Mouse (Mus musculus): Measurements from ENCODE around the gene Ackr2.

The Ackr2 gene

DNA sequence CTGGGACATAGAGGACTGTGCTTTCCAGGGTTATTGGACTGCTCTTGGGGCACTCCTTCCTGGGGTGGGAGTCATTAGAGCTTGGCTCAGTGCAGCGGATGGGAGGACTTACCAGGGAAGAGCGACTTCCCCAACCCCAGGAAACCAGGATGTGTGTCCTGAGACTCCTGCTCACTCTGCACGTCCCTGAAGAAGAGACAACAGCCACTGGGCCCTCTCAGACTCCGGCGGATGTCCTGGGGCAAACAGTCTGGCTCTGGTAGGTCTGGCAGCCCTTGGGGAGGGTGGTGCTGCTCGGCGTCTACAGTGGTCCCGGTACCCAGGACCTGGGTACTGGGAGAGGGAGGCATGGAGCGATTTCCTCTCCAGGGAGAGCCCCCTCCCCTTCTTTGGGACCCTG, at the start of gene Ackr2:
Gene Ackr2, plus strand, starts transcription at position 111 of the 400 bp plus-strand sequence.
- DNase-seq, result peak in 1 of 2 experiments; percentile 2

DNA sequence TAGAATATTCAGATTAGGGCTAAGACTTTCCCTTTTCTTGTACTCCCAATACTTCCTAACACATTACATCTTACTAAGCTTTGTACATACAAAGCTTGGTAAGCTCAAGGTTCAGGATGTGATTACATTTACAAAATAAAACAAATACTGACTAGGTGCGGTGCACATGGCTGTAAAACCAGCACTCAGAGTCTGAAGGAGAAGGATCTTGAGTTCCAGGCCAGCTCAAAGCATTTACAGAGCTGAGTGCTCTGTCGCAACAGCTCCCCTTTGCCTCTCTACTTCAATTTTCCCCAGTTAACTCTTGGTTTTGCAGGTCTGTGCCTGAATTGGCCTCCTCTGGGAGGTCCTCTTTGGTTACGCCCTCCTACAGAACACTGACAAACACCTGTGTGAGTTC, 43.9 kb upstream of the Ackr2 start:
- no peak for DNase-seq

DNA sequence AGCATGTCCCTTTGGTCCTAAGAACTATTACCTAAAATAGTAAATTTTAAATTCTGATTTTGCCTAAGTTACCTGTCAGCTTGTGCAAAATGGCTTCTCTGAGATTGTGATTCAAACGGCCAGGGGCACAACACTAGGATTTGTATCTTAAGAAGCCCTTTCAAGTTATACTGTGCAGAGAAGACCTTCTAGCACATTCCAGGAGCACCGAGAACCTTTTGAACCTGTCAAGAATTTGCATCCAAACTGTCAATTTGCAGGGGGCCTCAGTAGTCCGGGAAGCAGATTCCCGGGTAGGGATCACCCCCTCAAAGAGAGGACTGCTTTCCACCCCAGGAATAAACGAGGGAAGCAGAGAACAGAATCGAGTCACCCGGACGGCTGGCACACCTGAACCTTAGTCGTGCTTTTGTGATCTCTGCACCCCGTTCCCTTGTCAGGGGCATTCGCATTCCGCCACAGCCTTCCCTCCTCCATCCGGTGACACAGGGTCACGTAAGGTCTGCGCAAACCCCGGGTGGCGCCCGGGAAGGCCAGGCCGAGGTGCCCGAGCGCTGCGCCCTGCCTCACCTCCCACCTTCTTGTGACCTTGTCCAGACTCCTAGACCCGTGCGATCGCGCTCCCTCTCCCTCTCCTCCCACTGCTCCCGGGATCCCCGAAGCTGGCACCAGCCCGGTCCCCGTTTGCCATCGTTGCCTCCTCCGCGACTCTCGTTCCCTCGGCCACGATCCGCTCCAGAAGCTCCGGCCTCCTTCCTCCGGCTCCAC, 41.3 kb upstream of the Ackr2 start:
- DNase-seq, result no peak

DNA sequence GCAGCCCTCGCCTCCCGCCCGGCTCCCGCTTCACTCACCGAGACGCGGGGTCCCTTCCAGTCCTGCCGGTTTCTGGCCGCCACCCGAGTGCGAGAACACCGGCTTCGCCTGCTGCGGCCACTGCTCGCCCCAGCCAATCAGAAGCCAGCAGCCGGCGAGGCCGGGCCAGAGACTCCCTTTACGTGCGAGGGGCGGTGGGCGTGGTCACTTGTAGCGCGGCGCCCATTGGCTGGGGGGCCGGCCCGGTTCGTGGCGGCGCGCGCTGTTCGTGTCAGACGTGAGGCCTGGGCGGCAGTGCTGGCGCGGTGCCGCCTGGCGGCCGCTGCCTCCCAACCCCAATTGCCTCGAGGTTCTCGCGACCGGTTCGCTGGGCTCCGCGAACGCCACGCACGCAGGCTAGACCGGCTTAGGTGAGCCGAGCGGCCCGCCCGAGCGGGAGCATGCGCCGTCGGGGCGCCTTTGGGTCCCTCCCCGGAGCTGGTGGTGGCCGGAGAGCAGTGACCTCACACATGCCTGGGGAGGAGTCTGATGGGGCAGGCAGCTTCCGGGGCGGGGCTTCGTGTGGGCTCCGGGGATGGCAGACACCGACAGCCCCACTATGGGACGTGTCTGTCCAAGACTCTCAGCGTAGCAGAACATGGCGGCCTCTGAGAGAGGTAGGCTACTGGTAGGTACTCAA, 40.5 kb upstream of the Ackr2 start:
- DNase-seq, result peak; percentile 98 to 99

DNA sequence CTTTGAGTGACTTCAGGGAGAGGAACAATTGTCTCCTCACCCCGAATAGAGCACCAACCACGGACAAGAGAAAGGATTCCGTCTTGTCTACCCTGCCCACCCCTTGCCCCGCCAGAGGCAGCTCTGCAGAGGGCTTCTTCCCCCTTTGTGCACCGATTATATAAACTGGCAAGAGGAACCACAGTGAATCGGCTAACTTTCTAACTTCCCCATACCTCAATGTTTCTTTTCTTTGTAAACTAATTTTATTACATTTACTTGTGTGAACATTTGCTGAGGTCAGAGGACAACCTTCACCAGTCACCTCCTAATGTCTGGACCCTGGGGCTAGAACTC, 40.0 kb upstream of the Ackr2 start, which contains the start of gene Higd1a:
Gene Higd1a, minus strand, starts transcription at position 210 of the 336 bp plus-strand sequence.
- no peak for DNase-seq

DNA sequence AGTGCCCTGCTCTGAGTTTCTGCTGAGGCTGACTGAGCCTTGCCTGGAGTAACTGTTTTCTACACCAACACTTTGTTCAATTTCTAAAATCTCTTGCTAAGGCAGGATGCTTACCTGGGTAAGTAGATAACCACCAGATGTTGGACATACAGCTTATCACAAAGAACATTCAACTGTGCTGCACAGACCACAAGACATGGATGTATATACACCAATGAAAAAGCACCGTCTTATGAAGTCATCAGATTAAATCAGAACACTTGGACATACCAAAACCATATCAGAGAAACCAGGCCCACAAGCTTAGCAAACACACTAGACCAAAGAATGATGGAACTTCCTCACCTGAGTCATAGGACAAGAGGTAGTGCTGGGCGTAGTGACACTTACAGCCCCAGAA, 38.8 kb upstream of the Ackr2 start:
- DNase-seq, result no peak

DNA sequence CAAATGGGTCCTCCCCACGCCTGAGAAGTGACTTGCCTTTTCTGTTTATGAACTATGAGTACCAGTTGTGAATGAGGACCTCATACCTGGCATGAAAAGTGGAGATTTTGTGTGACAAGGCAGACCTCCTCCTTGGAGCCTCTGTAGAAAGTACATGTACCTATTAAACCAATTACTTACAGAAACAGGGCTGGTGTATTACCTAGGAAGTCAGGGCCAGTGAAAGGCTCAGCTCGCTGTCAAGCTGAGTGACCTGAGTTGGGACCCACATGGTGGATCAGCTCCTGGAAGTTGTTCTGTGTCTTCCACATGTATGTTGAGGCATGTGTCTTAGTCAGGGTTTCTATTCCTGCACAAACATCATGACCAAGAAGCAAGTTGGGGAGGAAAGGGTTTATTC, 37.2 kb upstream of the Ackr2 start:
- no peak for DNase-seq

DNA sequence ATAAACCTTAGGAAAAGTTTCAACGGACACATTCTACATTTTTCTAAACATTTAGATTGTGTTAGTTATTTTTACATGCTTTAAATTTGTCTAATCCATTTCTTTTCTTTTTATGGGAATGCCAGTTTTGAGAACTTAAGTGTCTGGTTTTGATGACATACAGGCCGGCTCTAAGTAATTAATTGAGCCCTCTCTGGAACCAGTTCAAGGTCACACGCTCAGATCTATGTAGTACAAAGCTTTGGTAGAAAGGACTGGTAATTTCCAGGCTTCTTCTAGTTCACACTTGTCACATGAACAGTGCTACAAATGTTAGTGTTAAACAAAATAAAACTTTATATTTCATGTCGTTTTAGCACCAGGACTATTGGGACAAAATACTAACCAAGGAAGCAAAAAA, 33.3 kb upstream of the Ackr2 start:
- DNase-seq, result no peak

DNA sequence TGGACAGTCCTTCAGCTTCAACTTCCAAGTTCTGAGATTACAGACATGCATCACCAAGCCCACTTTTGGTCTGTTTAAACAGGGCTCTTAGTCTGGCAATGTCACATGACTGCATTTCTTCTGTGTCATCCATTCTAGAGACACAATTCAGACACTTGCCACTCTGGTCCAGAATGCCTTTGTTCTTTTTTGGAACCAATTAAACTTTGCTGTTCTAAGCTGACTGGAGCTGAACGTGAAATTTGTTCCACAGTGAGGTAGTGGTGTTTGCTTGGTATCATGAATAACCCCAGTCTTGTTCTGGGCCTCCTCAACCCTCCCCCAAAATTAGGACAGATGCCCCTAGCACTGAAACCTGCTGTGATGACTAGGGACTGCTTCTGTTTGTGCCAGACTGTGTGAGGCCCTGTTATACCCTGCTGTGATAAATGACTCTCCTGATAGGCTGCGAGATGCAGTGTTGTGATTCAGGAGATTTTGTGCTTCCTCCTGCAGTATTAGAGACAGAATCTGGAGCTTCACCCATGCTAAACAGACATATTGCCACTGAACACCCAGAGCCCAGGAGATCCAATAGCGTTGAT, 32.6 kb upstream of the Ackr2 start:
- DNase-seq, result no peak

DNA sequence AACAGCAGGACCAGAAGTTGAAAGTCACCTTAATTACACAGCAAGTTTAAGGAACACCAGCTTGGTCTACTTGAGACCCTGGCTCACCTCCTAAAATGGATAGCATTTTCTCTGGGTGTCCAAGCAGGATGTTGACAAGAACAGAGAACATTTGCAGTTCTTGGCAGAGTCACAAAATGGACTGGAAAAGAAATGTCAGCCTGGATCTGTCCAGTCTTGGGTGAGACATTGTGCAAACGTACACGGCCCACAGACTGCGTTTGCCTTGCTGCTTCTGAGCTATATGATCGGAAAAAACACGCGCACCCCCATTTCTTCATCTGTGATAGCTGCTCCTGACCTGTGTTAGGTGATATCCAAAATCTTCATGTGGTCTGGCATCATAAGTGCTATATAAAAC, 30.5 kb upstream of the Ackr2 start:
- no peak for DNase-seq

DNA sequence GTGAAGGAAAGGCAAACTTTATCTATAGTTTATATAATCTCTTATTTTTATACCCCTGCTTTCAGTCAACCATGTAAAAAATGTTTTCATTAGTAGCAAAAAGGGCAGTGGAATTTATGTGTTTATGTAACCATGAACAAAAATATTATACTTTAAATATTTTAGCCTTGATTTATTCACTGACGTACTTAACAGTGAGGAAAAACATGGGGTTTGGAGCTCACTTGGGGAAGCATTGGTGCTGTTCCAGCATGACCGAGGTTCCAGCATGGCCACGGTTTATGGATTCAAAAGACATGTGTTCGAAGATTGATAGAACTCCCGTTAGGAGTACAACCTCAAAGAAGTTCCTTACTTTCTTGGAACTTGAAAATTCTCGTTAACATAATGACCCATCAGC, 29.9 kb upstream of the Ackr2 start:
- DNase-seq, result no peak

DNA sequence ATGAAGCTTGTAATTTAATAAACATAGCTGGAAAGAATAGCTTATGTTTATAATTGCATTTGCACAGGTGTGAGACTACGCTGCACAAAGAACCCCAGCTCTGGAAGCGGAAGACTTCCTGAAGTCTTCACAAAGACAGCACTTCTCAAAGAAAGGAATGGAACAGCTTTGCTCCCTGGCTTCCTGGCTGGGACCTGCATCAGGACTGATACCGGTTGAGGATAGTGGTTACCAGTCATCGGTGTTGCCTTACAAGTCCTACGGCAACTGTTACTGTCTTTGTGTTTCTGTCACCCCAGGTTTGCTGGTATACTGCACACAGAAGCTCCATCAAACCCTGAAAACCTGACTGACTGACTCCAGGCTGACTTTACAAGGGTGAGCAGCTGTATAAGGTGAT, 28.7 kb upstream of the Ackr2 start:
- no peak for DNase-seq

DNA sequence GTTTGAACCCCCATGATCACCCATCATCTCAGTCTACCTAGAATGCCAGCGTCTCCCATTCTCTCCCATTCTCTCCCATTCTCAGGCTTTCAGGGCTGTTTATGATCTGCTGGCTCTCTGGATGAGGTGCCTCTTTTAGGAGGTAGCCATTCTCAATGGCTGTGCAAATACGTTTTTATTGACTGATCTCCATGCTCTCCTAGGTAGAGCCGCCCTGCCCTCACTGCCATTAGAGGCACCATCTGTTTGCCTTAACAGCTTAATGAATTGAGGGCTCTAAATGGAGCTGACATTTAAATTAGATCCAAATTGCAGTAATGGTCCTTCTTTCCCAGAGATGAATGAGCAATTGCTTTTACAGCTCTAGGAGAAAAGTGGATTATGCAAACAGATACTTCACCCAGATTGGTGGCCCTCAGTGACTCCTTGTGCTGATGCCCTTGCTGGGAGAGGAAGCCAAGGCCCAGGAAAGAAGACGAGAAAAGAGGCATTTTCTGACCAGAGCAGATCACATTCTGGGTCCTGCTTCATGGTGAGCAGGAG, 28.1 kb upstream of the Ackr2 start:
- no peak for DNase-seq

DNA sequence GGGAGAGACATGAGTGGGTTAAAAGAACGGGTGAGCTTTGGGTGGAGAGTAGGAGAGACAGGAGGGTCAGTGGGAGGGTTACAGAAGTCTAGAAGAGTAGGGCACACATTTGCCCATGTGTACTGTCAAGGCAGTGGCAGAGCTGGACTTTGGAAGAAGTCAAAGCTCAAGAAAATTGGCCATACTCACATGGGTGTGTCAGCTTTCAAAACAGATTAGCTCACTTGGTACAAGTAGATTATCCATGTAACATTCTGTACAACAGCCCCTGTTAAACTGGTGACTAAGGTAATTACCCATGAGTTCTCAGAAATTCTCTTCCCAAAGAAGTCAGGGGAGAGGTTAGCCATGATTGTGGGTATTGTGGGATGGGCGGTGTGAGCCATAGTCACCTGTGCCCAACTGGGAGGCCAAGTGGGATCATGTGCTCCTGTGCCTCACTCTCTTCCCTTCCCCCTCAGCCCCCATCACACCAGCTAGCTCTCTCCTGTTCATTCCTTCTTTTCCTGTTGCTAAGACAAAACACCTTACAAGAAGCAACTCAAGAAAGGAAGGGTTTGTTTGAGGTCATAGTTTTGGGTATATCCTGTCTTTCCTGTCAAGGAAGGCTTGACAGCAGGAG, 26.0 kb upstream of the Ackr2 start:
- DNase-seq, result no peak

DNA sequence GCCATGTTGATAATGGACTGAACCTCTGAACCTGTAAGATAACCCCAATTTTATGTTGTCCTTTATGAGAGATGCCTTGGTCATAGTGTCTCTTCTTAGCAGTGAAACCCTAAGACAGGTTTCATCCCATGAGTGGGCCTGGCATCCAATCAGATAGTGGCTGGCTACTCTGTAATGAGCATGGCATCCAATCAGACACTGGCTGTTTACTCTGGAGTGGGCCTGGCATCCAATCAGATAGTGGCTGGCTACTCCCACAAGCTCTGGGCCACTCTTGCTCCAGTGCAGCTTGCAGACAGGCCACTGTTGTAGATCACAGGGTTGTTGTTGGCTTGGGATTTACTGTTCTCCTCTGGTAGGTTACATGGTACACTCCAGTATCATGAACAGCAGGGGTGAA, 24.6 kb upstream of the Ackr2 start:
- DNase-seq, result no peak

DNA sequence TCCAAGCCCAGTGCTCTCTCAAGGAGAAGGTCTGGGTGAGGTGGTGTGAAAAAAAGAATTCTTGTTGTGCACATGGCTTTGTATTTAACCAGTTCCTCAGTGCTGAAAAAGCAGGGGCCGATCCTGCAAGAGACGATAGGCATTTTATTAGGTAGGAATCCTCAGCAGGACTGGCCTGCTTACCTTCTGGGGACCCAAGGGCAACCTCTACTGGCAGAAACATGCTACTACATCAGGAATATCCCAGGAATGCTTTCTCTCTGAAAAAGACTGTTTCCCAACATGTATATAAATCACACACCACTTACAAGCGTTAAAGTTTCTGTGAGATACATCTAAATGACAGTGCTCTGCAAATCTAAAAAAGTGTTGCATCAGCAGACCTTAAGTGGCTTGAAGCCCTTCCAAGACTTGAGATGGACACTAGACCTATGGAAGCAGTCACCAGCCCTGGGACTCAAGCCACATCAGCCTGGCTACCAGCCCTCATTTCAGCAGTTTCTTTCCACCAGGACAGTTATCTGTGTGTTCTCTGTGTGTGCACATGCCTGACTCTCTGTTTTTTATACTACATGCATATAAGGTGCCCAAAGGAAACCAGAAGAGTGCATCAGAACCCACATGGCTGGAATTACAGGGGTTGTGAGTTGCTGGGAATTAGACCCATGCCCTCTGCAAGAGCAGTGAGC, 21.0 kb upstream of the Ackr2 start:
- DNase-seq, result no peak

DNA sequence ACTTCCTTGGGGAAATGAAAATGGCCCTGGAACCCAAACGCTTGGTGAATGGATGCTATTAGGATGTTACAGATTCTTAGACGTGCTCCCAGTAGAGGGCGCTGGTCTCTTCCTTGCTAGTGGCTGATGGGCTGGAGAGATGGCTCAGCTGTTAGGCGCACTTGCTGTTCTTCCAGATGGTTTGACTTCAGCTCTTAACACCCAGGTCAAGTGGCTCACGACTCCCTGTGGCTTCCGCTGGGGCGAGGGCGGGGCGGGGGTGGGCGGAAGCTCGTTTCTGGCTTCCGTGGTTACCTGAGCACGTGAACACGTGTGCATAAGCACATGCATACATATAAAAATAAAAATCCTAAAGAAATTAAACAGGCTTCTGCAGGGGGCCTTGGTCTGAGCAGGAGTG, 17.3 kb upstream of the Ackr2 start:
- peak; percentile 68 to 73 for DNase-seq

DNA sequence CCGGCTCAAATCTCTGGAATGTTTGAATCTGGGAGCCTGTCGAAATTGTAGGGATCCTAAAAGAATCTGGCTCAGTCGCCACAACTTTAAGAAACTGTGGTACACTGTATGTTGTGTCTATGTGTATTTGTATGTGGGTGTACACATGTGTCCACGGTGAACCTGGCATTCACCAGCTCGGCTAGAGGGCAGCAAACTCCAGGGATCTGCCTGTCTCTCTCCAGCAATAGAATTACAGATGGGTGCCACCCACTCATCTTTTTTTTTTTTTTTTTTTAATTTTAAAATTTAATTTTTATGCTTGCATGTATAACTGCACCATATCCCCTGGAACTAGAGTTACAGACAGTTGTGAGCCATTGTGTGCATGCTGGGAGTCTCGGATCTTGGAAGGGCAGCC, 16.9 kb upstream of the Ackr2 start:
- DNase-seq, result peak in 1 of 2 experiments; percentile 24

DNA sequence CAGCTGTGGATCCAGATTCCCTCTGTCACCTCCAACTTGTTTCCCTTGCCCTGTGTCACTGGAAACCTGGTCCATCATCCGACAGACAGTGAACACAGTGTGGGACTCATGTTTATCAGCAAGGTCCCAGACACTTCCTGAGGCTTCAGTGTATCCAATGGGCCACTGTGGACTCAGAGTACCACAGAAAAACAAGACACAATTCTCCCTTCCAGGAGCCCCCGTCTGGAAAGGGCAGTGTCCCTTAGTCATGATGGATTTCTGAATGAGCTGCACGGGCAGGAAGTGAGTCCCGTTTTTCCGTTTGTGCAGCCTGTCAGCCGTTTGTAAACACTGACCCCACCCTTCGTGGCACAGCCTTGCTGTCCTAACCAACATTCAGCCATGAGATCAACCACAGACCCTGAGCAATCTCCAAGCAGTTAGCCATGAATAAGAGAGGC, 16.1 kb upstream of the Ackr2 start:
- DNase-seq, result no peak

DNA sequence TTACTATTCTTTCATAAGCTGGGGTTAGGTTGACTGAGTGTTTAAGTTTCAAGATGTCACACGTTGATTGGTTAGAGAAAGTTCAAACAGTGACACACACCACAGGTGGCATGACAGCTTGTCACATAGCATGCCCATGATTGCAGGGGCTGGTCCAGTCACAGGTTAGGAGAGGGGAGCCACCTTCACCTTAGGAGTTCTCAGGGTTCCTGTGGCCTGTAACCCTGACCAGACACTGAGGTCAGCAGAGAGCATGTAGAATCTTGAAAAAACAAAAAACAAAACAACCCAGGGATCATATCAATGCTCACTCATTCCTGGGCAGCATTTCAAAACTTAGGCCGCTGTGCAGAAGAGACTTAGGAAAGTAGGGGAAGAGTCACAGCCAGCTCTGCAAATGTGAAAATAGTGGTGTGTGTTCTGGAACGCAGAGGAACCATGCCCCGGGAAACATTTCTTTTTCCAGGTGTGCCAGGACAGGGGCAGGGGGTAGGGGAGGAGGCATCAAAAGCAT, 8.2 kb upstream of the Ackr2 start:
- no peak for DNase-seq

DNA sequence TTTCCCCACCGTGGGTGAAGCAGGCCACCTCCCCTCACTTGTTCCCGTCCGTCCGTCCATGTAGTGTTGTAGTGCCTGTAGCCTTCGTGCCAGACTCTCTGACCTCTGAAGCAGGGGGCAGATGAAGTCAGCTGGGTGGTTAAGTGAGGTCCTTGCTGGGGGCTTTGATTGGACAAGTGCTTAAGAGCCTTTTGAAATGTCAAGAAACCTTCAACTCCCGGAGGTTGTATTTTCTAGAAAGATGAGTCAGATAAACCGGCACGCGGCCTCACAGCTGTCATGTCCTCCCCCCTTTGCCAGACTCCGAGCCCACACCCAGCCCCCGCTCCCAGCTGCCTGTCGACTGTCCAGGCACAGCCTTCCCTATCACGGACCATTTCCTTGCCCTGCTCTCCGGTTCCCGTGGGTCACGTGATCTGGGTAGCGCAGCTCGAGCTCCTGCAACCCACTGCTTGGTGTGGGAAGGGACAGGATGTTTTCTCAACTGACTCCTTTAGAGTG, 7.7 kb upstream of the Ackr2 start:
- peak; percentile 36 to 55 for DNase-seq

DNA sequence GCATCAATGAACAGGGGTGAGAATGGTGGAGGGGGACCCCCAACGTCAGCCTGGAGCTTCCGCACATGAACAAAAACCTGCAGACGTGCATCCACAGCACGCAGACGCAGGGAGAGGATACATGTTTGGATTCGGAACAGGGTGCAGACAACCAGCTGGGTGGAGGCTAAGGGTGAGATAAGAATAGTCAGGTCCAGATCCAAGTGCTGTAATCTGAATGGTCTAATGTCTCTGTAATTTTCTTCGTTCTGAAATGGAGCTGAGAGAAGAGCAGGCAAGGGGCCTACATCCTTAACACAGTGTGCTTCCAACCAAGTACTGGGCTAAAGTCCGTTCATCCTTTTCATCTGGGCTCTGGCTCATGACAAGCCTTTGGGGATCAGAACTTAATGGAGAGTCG, 6.9 kb upstream of the Ackr2 start:
- DNase-seq, result no peak

Measured in thymus, postnatal 36 days (tissue).